Mouse (Mus musculus): Measurements from ENCODE around the gene Lrrc2. TPM values are rescaled to one million over a fixed set of nuclear protein-coding genes. Genes with fewer than 3 reads are reported as not detected.

Lrrc2 gene
- total RNA-seq, 2 experiments from 2014 or later: 239 to 298 TPM

DNA sequence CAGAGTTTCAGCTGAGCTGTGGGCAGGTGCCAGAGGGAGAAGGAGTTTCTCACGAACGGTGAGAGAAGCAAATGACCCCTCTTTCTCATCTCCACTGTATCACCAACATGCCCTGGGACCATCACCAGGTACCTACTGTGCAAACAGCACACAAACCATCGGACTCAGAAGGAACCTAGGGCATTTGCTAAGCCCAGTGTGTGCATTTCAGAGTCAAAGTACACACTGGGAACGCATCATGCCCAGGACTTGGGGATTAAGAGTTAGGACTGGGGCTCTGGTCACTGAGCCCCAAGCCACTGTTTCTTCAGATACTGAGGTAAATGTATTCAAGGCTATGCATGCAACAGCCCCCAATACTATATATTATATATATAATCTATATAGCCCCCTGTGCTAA, 36.0 kb downstream of the Lrrc2 start:
- DNase-seq: no peak

DNA sequence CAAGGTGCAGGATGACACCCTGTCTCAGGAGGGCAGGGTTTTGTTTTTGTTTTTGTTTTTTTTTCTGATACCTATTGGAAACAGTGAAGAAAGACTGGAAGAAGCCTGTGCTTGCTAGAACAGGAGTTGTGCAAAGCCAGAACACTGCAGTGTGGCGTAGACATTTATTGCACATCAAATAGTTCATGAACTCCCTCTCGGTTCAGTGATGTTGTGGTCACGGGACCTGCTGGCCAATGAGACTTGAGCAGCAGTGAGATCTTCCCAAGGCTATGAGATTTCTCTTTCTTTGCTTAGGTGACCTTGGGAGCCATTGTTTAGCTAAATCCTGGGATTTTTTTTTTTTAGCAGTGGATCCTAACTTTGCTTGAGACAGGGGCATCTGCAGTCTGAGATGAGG, 36.7 kb downstream of the Lrrc2 start:
- no peak for DNase-seq

DNA sequence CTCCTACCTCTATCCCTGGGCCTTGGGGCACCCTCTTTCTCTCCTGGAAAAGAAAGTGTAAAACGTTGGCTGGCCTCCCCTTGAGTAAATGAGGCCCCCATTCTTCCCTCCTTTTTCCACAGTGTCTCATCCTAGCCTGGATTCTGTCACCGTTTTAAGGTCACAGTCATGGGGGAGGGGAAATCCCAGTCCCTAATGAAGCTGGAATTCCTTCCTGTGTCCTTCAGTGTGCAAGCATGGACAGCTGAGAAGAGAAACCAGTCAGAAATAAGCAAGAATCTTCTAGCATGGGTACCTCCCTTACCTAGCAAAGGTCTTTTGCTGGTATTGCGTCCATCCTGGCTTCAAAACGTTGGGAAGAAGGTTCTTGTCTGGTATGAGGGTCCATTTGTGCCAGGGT, 37.8 kb downstream of the Lrrc2 start:
- no peak for DNase-seq

DNA sequence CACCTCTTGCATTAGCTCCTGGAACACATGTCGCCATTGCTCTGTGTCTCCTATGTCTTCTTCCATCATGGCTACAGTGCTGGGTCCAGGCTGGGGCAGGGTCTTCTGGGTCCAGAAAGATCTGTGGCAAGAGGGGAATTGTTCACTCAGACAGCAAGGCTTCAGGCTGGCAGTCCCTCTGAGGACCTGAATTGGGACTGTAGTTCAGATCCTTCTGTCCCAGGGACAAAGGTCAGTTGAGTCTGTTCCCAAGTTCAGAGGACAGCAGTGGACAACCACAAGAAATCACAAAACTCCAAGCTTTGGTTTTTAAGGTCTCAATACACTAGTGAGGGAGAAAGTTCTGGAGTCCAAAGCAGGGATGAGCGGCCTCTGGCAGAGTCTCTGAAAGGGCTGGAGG, 38.2 kb downstream of the Lrrc2 start:
- no peak for DNase-seq

DNA sequence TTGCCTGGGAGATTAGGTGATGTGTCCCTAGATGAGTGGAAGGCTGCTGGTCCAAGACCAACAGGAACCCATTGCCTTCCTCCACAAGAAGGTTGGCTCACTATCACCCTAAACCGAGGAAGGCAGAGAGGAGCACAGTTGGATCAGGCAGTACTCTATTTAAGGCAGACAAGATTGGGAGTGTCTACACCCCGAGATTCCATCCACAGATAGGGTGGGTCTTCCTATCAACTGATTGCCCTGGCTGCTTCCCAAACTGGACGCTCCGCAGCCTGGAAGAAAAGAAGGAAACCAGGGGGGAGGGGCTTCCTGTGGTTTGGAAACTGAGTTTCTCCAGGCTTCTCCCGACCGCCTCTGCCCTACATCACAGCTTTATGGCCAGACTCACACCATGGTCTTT, 38.9 kb downstream of the Lrrc2 start, which contains the start of gene Rtp3:
TSS of gene Rtp3 (minus strand) at position 380 of the 400 bp plus-strand sequence.
- DNase-seq: peak; percentile 59 to 84

DNA sequence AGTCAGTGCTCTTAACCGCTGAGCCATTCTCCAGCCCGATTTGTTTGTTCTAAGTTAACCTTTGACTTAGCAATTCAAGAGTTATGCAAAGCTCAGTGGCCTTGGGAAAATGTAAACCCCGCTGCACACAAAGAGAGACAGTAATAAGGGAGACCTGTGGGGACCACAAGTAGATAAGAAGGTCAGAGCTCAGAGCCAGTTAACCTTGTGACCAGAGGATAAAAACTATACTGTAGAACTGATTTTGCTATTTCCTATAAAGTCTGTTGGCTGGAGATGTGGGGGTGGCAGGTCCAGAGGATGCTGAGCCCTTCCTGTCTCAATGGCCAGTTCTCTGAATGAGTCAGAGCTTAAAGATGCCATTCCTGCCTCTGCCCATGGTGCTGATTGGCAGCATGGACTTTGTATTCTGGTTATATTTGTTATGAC, 42.0 kb downstream of the Lrrc2 start:
- no peak for DNase-seq

DNA sequence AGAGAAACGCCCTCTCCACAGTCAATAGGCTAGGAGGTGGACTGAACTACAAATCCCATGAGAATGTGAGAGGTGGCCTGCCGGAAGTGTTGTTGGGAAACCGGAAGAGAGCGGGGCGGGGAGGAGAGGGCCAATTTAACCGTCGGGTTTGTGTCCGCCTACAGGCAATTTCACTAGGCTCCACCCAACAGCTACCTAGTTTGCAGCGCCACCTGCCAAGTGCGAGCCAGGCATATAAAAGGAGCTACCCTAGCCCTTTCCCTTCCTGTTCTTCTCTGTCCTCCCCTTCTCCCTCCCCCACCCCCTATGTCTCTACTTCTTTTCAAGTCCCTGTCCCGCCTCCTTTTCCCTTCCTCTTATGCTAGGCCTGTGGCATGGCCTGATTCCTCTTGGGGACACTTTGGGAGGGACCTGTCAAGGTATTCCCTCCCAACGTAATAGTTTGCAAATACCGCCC, 43.4 kb downstream of the Lrrc2 start:
- DNase-seq: peak; percentile 83 to 91

DNA sequence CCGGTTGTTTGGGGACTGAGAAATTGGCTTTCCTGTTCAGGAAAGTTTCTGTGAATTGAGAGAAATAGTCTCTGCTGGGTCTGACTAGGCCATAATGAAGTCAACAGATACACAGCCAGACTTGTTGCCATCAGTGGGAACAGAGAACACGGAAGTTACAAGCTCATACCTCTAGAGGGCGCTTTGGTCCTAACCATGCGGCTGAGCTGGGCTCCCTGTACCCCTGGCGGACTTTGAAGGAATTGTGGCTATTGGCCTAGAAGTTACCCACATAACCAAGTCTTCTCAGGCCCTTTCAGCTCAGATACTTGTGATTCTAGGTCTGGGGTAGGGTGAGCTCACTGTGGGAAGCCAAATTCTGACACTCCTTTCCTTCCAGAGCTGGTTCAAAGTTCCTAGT, 45.9 kb downstream of the Lrrc2 start:
- DNase-seq: peak; percentile 84 to 88

DNA sequence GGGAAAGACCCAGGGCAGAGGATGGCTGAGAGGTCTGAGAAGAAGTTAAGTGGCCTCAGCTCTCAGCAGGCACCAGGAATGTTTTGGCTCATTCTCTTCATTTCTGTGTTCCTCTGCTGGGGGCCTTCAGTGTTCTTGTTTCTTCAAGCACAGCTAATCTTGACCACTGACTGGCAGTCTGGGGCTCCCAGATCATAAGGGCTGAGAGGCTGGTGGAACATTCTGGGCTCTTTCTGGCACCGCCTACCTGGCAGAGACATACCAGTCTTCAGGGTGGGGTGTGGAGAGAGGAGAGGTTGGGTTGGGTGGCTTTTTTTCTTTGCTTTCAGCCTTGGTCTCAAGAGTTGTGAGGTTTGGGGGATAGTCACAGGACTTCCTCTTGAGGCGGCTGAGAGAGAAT, 47.7 kb downstream of the Lrrc2 start:
- DNase-seq: no peak

DNA sequence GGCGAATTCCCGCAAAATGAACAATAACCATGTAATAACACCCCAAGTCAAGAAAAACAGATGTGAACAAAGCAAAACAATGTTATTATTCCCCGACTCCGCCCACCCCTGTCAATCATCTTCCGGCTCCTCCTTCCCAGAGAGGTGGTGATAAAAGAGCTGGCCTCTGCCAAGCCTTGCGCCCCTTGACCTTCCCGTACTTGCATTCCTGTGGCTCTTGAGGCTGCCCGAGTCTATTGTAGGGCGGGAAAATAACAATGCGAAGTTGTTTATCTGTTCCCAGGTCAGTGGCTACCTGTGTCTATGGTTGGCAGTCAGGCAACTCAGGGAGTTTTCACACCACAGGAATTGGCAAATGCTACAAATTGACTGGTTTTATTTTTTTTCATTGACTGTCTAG, 48.5 kb downstream of the Lrrc2 start:
- DNase-seq: peak; percentile 55 to 68

DNA sequence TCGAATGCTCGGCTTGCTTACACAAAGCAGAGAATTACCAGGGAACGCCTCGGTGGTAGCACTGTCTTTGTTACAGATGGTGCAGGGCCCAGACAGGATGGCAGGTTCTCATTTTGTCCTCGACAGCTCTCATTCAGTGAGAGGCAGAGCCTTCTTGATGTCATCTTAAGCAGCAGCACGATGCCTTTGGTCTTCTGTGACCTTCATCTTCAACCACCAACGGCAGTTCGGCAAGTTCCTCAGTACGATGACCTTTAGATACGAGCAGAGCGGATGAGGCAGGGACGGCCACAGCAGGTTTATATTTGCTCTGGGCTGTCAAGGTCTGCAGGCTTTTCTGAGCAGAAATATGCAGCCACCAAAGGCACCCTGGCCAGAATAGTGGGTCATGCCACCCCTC, 50.3 kb downstream of the Lrrc2 start:
- no peak for DNase-seq

DNA sequence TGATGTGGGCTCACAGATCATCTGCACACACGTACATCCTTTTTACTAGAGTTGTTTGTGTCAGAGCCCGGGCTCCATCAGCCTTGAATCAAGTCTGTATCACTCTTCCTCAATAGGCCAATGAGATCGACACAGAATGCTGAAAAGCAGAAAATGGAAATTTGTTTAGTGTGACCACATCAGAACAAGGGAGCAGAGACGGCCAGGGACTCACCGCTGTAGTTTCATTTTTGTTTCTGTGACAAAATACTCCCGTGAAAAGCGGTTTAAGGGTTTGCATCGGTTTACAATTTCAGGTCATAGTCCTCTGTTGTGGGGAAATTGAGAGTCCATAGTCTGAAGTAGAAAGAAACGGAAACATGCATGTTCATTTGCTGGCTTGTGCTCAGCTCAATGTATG, 51.9 kb downstream of the Lrrc2 start:
- no peak for DNase-seq

DNA sequence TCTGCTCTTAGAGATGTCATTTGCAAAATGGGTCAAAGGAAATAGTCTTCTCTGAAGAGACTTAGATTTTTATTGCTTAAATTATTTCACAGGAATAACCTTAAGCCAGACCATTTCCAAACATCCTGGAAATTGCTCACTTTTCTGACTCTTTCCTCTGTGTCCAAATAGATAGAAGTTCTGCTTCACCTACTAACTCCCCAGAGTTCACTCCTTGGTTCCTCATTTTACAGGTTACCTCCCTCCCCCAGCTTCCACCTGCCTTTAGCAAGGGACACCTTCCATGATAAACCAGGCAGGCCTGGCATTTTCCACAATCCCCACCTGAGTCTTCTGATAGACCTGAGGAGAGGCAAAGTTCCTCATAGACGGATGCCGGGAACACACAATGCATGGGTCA, 55.2 kb downstream of the Lrrc2 start:
- DNase-seq: no peak

DNA sequence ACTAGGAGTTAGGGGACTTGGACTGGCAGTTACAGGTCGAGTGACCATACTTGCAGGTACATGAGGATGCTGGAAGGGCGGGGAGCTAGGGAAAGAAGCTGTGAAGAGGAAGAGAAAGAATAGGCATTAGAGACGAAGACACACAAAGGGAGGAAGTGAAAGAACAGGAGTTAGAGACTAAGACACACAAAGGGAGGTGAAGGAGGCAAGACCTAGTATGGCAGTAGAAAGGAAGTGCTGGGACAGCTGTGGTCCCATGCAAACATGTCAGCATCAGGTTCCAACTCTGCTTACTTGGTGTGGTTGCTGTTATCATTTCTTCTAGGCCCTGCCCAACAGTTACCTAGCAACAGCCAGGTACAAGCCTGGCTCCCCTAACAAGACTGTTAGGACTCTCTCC, 58.4 kb downstream of the Lrrc2 start:
- no peak for DNase-seq

DNA sequence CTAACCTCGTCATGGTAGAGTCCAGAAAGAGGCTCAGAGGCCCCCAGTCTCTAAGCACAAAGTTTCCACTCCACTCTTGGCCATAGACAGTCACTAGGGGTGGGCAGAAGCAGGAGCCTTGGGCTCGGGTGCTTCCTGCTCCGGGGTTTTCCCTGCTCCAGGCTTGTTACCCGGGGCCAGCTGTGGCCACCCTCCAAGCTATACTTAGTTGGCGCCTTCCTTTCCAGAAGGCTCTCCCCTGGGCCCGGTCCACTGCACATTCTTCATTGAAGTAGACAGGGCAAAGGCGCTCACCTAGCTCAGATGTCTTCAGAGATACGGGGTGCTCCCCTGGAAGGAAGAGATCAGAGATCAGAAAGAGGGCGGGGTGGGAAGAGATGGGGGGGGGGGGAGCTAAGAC, 60.2 kb downstream of the Lrrc2 start:
- DNase-seq: peak in 1 of 2 experiments; percentile 23

DNA sequence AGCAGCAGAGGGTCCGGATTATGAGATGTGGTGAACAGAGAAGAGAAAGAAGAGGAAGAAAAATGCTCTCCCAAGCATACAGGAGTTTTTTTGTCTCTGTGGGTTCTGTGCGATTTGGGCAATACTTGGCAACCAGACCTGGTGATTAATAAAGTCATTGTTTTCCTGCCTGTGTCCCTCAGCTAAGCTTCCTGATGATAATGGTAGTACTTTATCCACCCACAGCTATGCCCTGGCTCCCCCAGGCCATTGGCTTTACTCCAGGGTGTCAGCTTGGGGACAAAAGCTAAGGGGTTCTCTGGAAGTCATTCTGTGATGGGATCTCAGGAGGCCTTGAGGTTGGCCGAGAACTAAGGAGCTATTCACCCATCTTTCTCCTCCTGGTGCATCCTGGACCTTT, 60.7 kb downstream of the Lrrc2 start:
- DNase-seq: no peak

DNA sequence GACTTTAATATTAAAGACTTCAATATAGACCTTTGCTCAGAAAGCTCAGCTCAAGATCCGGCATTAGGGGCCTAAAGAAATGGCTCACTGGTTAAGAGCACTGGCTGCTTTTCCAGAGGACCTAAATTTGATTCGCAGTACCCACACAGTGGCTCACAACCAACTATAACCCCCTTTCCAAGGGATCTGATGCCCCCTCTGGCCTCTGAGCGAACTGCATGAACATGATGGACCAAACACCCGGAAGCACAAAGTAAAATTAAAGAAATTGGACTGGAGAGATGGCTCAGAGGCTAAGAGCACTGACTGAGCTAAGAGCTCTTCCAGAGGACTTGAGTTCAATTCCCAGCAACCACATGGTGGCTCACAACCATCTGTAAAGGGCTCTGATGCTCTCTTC, 64.3 kb downstream of the Lrrc2 start:
- DNase-seq: no peak

DNA sequence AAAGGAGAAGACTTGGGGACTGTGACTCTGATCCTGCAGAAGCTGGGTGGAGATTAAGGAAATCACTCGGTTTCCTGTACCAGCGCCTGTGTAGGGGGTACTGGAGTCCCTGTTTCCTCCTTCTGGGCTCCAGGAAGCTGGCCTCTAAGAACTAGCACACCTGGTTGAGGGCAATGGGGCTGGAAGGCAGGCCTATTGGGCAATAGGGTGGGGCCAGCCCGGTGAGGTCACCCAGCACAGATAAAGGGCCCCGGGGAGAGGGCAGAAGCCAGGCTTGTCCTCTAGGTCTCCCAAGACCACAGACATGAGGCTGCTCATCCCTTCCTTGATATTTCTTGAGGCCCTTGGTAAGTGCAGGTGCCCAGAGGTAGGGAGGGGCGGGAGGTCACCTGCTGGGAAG, 67.7 kb downstream of the Lrrc2 start, which contains the start of gene Ltf:
TSS of gene Ltf (plus strand) at position 250 of the 400 bp plus-strand sequence.
- no peak for DNase-seq

DNA sequence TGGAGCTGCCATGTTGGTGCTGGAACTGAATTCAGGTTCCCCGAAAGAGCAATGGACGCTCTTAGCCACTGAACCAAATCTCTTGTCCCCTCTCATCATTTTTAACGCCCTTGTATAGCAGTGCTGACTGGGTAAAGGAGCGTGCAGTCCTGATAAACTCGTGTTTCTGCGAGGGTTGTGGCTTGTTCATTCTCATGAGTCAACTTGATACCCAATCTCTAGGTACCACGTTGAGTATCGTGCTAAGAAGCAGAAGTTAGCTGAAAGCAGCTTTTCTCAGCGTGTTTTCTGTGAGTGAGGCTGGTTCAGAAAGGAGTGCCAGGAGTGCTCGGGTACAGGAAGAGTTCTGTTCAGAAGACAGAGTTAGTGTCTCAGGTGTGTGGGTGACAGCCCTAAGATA, 75.4 kb downstream of the Lrrc2 start:
- no peak for DNase-seq

Small RNA genes lying within 50 kb of the gene (microRNA-seq; reads per million reads assigned to microRNA genes)
- 0 reads per million in 2 experiments for gene Gm24269

Other genes with a start within 250 kb of the Lrrc2 start
- gene Myl3, start 209.7 kb upstream of the Lrrc2 start, total RNA-seq (2021): over 10,000 TPM; 10,039 to 12,689 TPM
- 1 to 10 TPM; 4.6 to 6.3 TPM for gene Pth1r, start 204.4 kb upstream of the Lrrc2 start, total RNA-seq (2021)
- not detected for gene Prss42, start 153.4 kb upstream of the Lrrc2 start, total RNA-seq (2021)
- not detected for gene Prss44, start 137.6 kb upstream of the Lrrc2 start, total RNA-seq (2021)
- not detected for gene Prss43, start 124.9 kb upstream of the Lrrc2 start, total RNA-seq (2021)
- not detected for gene Prss45, start 117.0 kb upstream of the Lrrc2 start, total RNA-seq (2021)
- not detected for gene Prss46, start 107.0 kb upstream of the Lrrc2 start, total RNA-seq (2021)
- gene Prss50, start 93.6 kb upstream of the Lrrc2 start, total RNA-seq (2021): not detected
- gene Als2cl, start 71.7 kb upstream of the Lrrc2 start, total RNA-seq (2021): 10 to 100 TPM; 13.2 to 14.8 TPM
- 1 to 10 TPM; 1.5 to 2.1 TPM for gene Tmie, start 71.4 kb upstream of the Lrrc2 start, total RNA-seq (2021)
- gene Fam240a, start 34.7 kb upstream of the Lrrc2 start, total RNA-seq (2021): not detected
- gene Tdgf1, start 5.4 kb upstream of the Lrrc2 start, total RNA-seq (2021): not detected
- gene Rtp3, start 39.0 kb downstream of the Lrrc2 start, total RNA-seq (2021): 1 to 10 TPM; 2.9 to 3.8 TPM
- 1 to 10 TPM in 1 of 2 experiments, under 1 TPM in 1; 0.10 to 9.8 TPM for gene Ltf, start 67.7 kb downstream of the Lrrc2 start, total RNA-seq (2021)
- 1 to 10 TPM; 6.3 to 9.1 TPM for gene Ccrl2, start 106.0 kb downstream of the Lrrc2 start, total RNA-seq (2021)
- gene Lrrfip2, start 166.0 kb downstream of the Lrrc2 start, total RNA-seq (2021): 10 to 100 TPM; 87.3 to 89.0 TPM